7 mouse cellular contexts compared by ENCODE assay signal in genomic region chr5:135533431-135533830, GRCm38 (mm10). TPM values are rescaled to one million over a fixed set of nuclear protein-coding genes. Genes with fewer than 3 reads are reported as not detected.
DNase-seq lines count a peak whose midpoint lies in the region; ATAC-seq lines count a peak whose summit lies in the region.

No protein-coding gene starts in this region.

- peak overlapping the region; percentile 49 for H3K27ac ChIP-seq in heart, embryonic 12.5 days (ENCODE audit: poor library complexity, severe bottlenecking)
- no peak overlapping the region for H3K27ac ChIP-seq in liver, embryonic 11.5 days (ENCODE audit: low read depth, low read length)

- ATAC-seq in heart, embryonic 12.5 days (ENCODE audit: insufficient number of reproducible peaks, low FRiP score), result peak; percentile 60
- no peak for ATAC-seq in liver, embryonic 11.5 days (replicated peaks; ENCODE audit: low FRiP score)

- intact Hi-C loops in left cerebral cortex, postnatal 14 days (cut with DNase I), result no loop called here

- H3K9ac ChIP-seq in heart, embryonic 12.5 days, result no peak overlapping the region
- no peak overlapping the region for H3K9ac ChIP-seq in liver, embryonic 11.5 days (ENCODE audit: low read depth, low read length)

- no peaks in the 10 kb centered on the region for H3K9me3 ChIP-seq in heart, embryonic 12.5 days (replicated peaks)
- H3K9me3 ChIP-seq in liver, embryonic 11.5 days (ENCODE audit: control insufficient read depth, low read length), result no peaks in the 10 kb centered on the region

- H3K4me2 ChIP-seq in heart, embryonic 12.5 days, result no peak overlapping the region
- H3K4me2 ChIP-seq in liver, embryonic 11.5 days, result no peak overlapping the region

- H3K4me3 ChIP-seq in heart, embryonic 12.5 days, result no peak overlapping the region
- H3K4me3 ChIP-seq in liver, embryonic 11.5 days (ENCODE audit: low read depth, low read length), result no peak overlapping the region

- DNase-seq in urinary bladder, adult 18-20 months (ENCODE audit: low spot score in 2 of 2), result peak; percentile 14 to 50
- DNase-seq in urinary bladder, adult 2 months (ENCODE audit: low spot score), result no peak
- DNase-seq in lung, adult 18-20 months, result peak; percentile 85 to 92
- no peak for DNase-seq in frontal cortex, postnatal 10 days (ENCODE audit: low spot score in 2 of 2)
- no peak for DNase-seq in liver, embryonic 11.5 days (ENCODE audit: low spot score)
- no peak for DNase-seq in left cerebral cortex, postnatal 14 days (ENCODE audit: low spot score in 2 of 2)

- WGBS in heart, embryonic 12.5 days, result 61% methylated on average over 10 of the region's 10 CpGs
- 62% methylated on average over 10 of the region's 10 CpGs for WGBS in liver, embryonic 11.5 days

- H3K4me1 ChIP-seq in heart, embryonic 12.5 days (replicated peaks), result peaks cover 23% of the 10 kb centered on the region
- H3K4me1 ChIP-seq in liver, embryonic 11.5 days (replicated peaks; ENCODE audit: control insufficient read depth, insufficient read depth, low read length), result no peaks in the 10 kb centered on the region

- 0 out of 2 replicates have a peak, but pooled peaks cover 3% of the 10 kb centered on the region for H3K36me3 ChIP-seq in heart, embryonic 12.5 days
- H3K36me3 ChIP-seq in liver, embryonic 11.5 days (ENCODE audit: control insufficient read depth, insufficient read depth, low read length), result no peaks in the 10 kb centered on the region

- H3K27me3 ChIP-seq in heart, embryonic 12.5 days (replicated peaks), result no peaks in the 10 kb centered on the region
- H3K27me3 ChIP-seq in liver, embryonic 11.5 days (replicated peaks; ENCODE audit: control insufficient read depth, insufficient read depth, low read length), result no peaks in the 10 kb centered on the region

RNA-seq across cellular contexts. Expression of gene Hip1, which starts 11.5 kb away (rescaled TPM):
- 25.3 and 33.6 TPM in 2 replicates for polyA plus RNA-seq in urinary bladder, adult 2 months (2012; rRNA removed)
- polyA plus RNA-seq in heart, embryonic 12.5 days (2016; fragmentation: Nextera tagmentation; extraction: Ambion mirVana), result 44.8 and 45.0 TPM in 2 replicates
- 16.3 and 17.5 TPM in 2 replicates for polyA plus RNA-seq in liver, embryonic 11.5 days (2014; fragmentation: Nextera tagmentation; extraction: Ambion mirVana)
- 10 to 100 TPM; 66.9 to 72.0 TPM for total RNA-seq in left cerebral cortex, postnatal 14 days (2021)

RNA-seq across cellular contexts. Expression of gene Ccl26, which starts 29.9 kb away (rescaled TPM):
- polyA plus RNA-seq in urinary bladder, adult 2 months (2012; rRNA removed), result not detected in 2 replicates
- not detected in 2 replicates for polyA plus RNA-seq in heart, embryonic 12.5 days (2016; fragmentation: Nextera tagmentation; extraction: Ambion mirVana)
- not detected in 2 replicates for polyA plus RNA-seq in liver, embryonic 11.5 days (2014; fragmentation: Nextera tagmentation; extraction: Ambion mirVana)
- total RNA-seq in left cerebral cortex, postnatal 14 days (2021), result not detected

RNA-seq across cellular contexts. Expression of gene Ccl24, which starts 39.4 kb away (rescaled TPM):
- 12.1 and 16.2 TPM in 2 replicates for polyA plus RNA-seq in urinary bladder, adult 2 months (2012; rRNA removed)
- polyA plus RNA-seq in heart, embryonic 12.5 days (2016; fragmentation: Nextera tagmentation; extraction: Ambion mirVana), result 0.56 and 0.73 TPM in 2 replicates
- 7.9 and 8.5 TPM in 2 replicates for polyA plus RNA-seq in liver, embryonic 11.5 days (2014; fragmentation: Nextera tagmentation; extraction: Ambion mirVana)
- total RNA-seq in left cerebral cortex, postnatal 14 days (2021), result not detected

Comparison
In these comparisons a context has a peak if more than half of its experiments do, and no peak if none do; other contexts are left out.
1. DNase-seq: peak in urinary bladder, adult 18-20 months (2 of 2) and lung, adult 18-20 months (2 of 2); none in urinary bladder, adult 2 months (single experiment), frontal cortex, postnatal 10 days (0 of 2), liver, embryonic 11.5 days (single experiment) and left cerebral cortex, postnatal 14 days (0 of 2).